Mouse (Mus musculus) brain, embryonic 14.5 days (tissue): ENCODE data around the gene Ccdc8.

Source experiments
- CTCF ChIP-seq: fragments of 200-500 bp; IDR thresholded peaks from 2 replicates; pipeline ENCODE4 v1.5.1; 2012; ENCODE audit warnings: inconsistent platforms, mild to moderate bottlenecking, moderate library complexity, borderline replicate concordance; ENCODE audit not compliant: insufficient read depth, insufficient read length; ENCODE audit errors: extremely low read depth
- POLR2A ChIP-seq: fragments of 200-500 bp; IDR thresholded peaks from 2 replicates; pipeline ENCODE4 v1.6.1; 2012; ENCODE audit warnings: mild to moderate bottlenecking, inconsistent platforms, borderline replicate concordance; ENCODE audit not compliant: poor library complexity, insufficient read depth, insufficient read length, severe bottlenecking; ENCODE audit errors: extremely low read depth

GRCm38 (mm10) chr7:17004716-17005115 is 12.2 kb downstream of the Ccdc8 start:
- TF ChIP-seq CTCF (no peak), POLR2A (no peak)
